Mouse (Mus musculus) c-Kit-negative CD71-positive TER-119-positive erythroid progenitor cells, embryonic 14.5 days (primary cell): Measurements from ENCODE around the gene Rassf2.

Source experiments
- DNase-seq: peaks from one replicate; pipeline ENCODE4 v3.0.0-alpha.2; 2013; ENCODE audit warnings: low read depth, low spot score

Rassf2 gene

GRCm38 (mm10) chr2:131954835-131955234 is 75.2 kb downstream of the Rassf2 start:
- no peak for DNase-seq

GRCm38 (mm10) chr2:131953711-131954110 is 76.3 kb downstream of the Rassf2 start:
- DNase-seq, result no peak

GRCm38 (mm10) chr2:131952961-131953538 is 77.0 kb downstream of the Rassf2 start:
- DNase-seq, result no peak

GRCm38 (mm10) chr2:131952456-131952855 is 77.6 kb downstream of the Rassf2 start:
- no peak for DNase-seq

GRCm38 (mm10) chr2:131950598-131951095 is 79.4 kb downstream of the Rassf2 start, which contains the start of gene Prnd:
TSS of gene Prnd (plus strand) at chr2:131950861.
- no peak for DNase-seq

GRCm38 (mm10) chr2:131949767-131950597 is 80.1 kb downstream of the Rassf2 start:
- DNase-seq, result no peak

- DNase-seq, result no peak
These were observed 81.0 kb downstream of the Rassf2 start for GRCm38 (mm10) chr2:131948916-131949639.

- no peak for DNase-seq
These were observed 81.9 kb downstream of the Rassf2 start for GRCm38 (mm10) chr2:131948156-131948555.

- no peak for DNase-seq
These were observed 83.7 kb downstream of the Rassf2 start for GRCm38 (mm10) chr2:131946351-131946750.

- no peak for DNase-seq
These were observed 84.3 kb downstream of the Rassf2 start for GRCm38 (mm10) chr2:131945765-131946164.

GRCm38 (mm10) chr2:131945225-131945624 is 84.8 kb downstream of the Rassf2 start:
- no peak for DNase-seq

- no peak for DNase-seq
These were observed 85.7 kb downstream of the Rassf2 start for GRCm38 (mm10) chr2:131944370-131944769.

GRCm38 (mm10) chr2:131941501-131941900 is 88.6 kb downstream of the Rassf2 start:
- DNase-seq, result no peak

- peak; percentile 27 for DNase-seq
These were observed 89.6 kb downstream of the Rassf2 start for GRCm38 (mm10) chr2:131940506-131940905.
